Mouse (Mus musculus): Measurements from ENCODE around the gene Ctsz. TPM values are rescaled to one million over a fixed set of nuclear protein-coding genes. Genes with fewer than 3 reads are reported as not detected.

Gene Ctsz
- polyA plus RNA-seq, 1 experiment from 2014 or later, result 159 TPM

GRCm38 (mm10) chr2:174470333-174470732, 31.5 kb upstream of the Ctsz start:
- H3K9ac ChIP-seq (ENCODE audit: low read depth, low read length), result no peak overlapping the region
- H3K36me3 ChIP-seq (ENCODE audit: control insufficient read depth, insufficient read depth, low read length), result peaks cover 25% of the 10 kb centered on the region
- WGBS, result 42% methylated on average over 4 of the region's 4 CpGs
- H3K27ac ChIP-seq (ENCODE audit: low read depth, low read length), result peak overlapping the region; percentile 22; the same call in 1 of the 2 replicates
- DNase-seq (ENCODE audit: low spot score) (no peak), ATAC-seq (replicated peaks; ENCODE audit: low FRiP score) (peak; percentile 37)
- no peak overlapping the region for H3K4me3 ChIP-seq (ENCODE audit: low read depth, low read length)
- peaks cover 26% of the 10 kb centered on the region for H3K4me1 ChIP-seq (replicated peaks; ENCODE audit: control insufficient read depth, insufficient read depth, low read length)
- H3K27me3 ChIP-seq (replicated peaks; ENCODE audit: control insufficient read depth, insufficient read depth, low read length), result no peaks in the 10 kb centered on the region
- H3K4me2 ChIP-seq, result peak overlapping the region; percentile 91
- no peaks in the 10 kb centered on the region for H3K9me3 ChIP-seq (ENCODE audit: control insufficient read depth, low read length)

GRCm38 (mm10) chr2:174463789-174464523, 25.1 kb upstream of the Ctsz start, which contains the start of gene Atp5e:
TSS of gene Atp5e (minus strand) at chr2:174464105.
- Histone ChIP-seq H3K4me1 (replicated peaks; ENCODE audit: control insufficient read depth, insufficient read depth, low read length) (peaks cover 10% of the 10 kb centered on the region; the same call in 1 of the 2 replicates), H3K4me3 (ENCODE audit: low read depth, low read length) (peak within 1 kb of the TSS; percentile 84), H3K27me3 (replicated peaks; ENCODE audit: control insufficient read depth, insufficient read depth, low read length) (no peaks in the 10 kb centered on the region), H3K4me2 (peak within 1 kb of the TSS; percentile 98), H3K36me3 (ENCODE audit: control insufficient read depth, insufficient read depth, low read length) (peaks cover 33% of the 10 kb centered on the region), H3K9ac (ENCODE audit: low read depth, low read length) (peak within 1 kb of the TSS; percentile 88), H3K9me3 (ENCODE audit: control insufficient read depth, low read length) (no peaks in the 10 kb centered on the region), H3K27ac (ENCODE audit: low read depth, low read length) (peak within 1 kb of the TSS; percentile 83)
- DNase-seq (ENCODE audit: low spot score) (peak; percentile 90), ATAC-seq (replicated peaks; ENCODE audit: low FRiP score) (peak; percentile 99)
- 3% methylated on average over 48 of the region's 48 CpGs for WGBS

GRCm38 (mm10) chr2:174463370-174463769, 24.5 kb upstream of the Ctsz start:
- WGBS, result 27% methylated on average over 10 of the region's 10 CpGs
- DNase-seq (ENCODE audit: low spot score) (no peak), ATAC-seq (replicated peaks; ENCODE audit: low FRiP score) (peak; percentile 17; the same call in 1 of the 2 replicates)
- Histone ChIP-seq H3K36me3 (ENCODE audit: control insufficient read depth, insufficient read depth, low read length) (peaks cover 31% of the 10 kb centered on the region), H3K27ac (ENCODE audit: low read depth, low read length) (peak overlapping the region; percentile 83), H3K27me3 (replicated peaks; ENCODE audit: control insufficient read depth, insufficient read depth, low read length) (no peaks in the 10 kb centered on the region), H3K4me1 (replicated peaks; ENCODE audit: control insufficient read depth, insufficient read depth, low read length) (peaks cover 10% of the 10 kb centered on the region; the same call in 1 of the 2 replicates), H3K9ac (ENCODE audit: low read depth, low read length) (peak overlapping the region; percentile 88), H3K4me2 (peak overlapping the region; percentile 98), H3K4me3 (ENCODE audit: low read depth, low read length) (peak overlapping the region; percentile 84), H3K9me3 (ENCODE audit: control insufficient read depth, low read length) (no peaks in the 10 kb centered on the region)

- no peak overlapping the region for H3K4me2 ChIP-seq
- WGBS, result 73% methylated on average over 2 of the region's 2 CpGs
- H3K4me1 ChIP-seq (replicated peaks; ENCODE audit: control insufficient read depth, insufficient read depth, low read length), result peaks cover 11% of the 10 kb centered on the region
- H3K36me3 ChIP-seq (ENCODE audit: control insufficient read depth, insufficient read depth, low read length), result peaks cover 14% of the 10 kb centered on the region
- H3K9me3 ChIP-seq (ENCODE audit: control insufficient read depth, low read length), result no peaks in the 10 kb centered on the region
- H3K4me3 ChIP-seq (ENCODE audit: low read depth, low read length), result no peak overlapping the region
- no peak for DNase-seq (ENCODE audit: low spot score)
- no peak overlapping the region for H3K27ac ChIP-seq (ENCODE audit: low read depth, low read length)
- no peak for ATAC-seq (replicated peaks; ENCODE audit: low FRiP score)
- no peak overlapping the region for H3K9ac ChIP-seq (ENCODE audit: low read depth, low read length)
- H3K27me3 ChIP-seq (replicated peaks; ENCODE audit: control insufficient read depth, insufficient read depth, low read length), result no peaks in the 10 kb centered on the region
Observed at GRCm38 (mm10) chr2:174459365-174459764, 20.5 kb upstream of the Ctsz start.

- DNase-seq (ENCODE audit: low spot score) (peak; percentile 57), ATAC-seq (replicated peaks; ENCODE audit: low FRiP score) (peak; percentile 94)
- peaks cover 16% of the 10 kb centered on the region for H3K4me1 ChIP-seq (replicated peaks; ENCODE audit: control insufficient read depth, insufficient read depth, low read length)
- H3K9me3 ChIP-seq (ENCODE audit: control insufficient read depth, low read length), result no peaks in the 10 kb centered on the region
- no peak overlapping the region; the same call in 1 of the 2 replicates for H3K4me3 ChIP-seq (ENCODE audit: low read depth, low read length)
- peak overlapping the region; percentile 40 for H3K4me2 ChIP-seq
- peak overlapping the region; percentile 72 for H3K27ac ChIP-seq (ENCODE audit: low read depth, low read length)
- WGBS, result 39% methylated on average over 7 of the region's 7 CpGs
- no peaks in the 10 kb centered on the region for H3K27me3 ChIP-seq (replicated peaks; ENCODE audit: control insufficient read depth, insufficient read depth, low read length)
- no peak overlapping the region for H3K9ac ChIP-seq (ENCODE audit: low read depth, low read length)
- H3K36me3 ChIP-seq (ENCODE audit: control insufficient read depth, insufficient read depth, low read length), result no peaks in the 10 kb centered on the region
Observed at GRCm38 (mm10) chr2:174453681-174454080, 14.8 kb upstream of the Ctsz start.

- ATAC-seq (replicated peaks; ENCODE audit: low FRiP score), result peak; percentile 77
Observed at GRCm38 (mm10) chr2:174450353-174450752, 11.5 kb upstream of the Ctsz start, which contains the start of gene Tubb1. TSS of gene Tubb1 (plus strand) at chr2:174450695.

GRCm38 (mm10) chr2:174448405-174448804, 9.6 kb upstream of the Ctsz start:
- Histone ChIP-seq H3K4me1 (replicated peaks; ENCODE audit: control insufficient read depth, insufficient read depth, low read length) (peaks cover 10% of the 10 kb centered on the region), H3K27me3 (replicated peaks; ENCODE audit: control insufficient read depth, insufficient read depth, low read length) (no peaks in the 10 kb centered on the region), H3K36me3 (ENCODE audit: control insufficient read depth, insufficient read depth, low read length) (no peaks in the 10 kb centered on the region), H3K9me3 (ENCODE audit: control insufficient read depth, low read length) (no peaks in the 10 kb centered on the region), H3K4me3 (ENCODE audit: low read depth, low read length) (no peak overlapping the region), H3K27ac (ENCODE audit: low read depth, low read length) (no peak overlapping the region), H3K9ac (ENCODE audit: low read depth, low read length) (no peak overlapping the region), H3K4me2 (no peak overlapping the region)
- no peak for ATAC-seq (replicated peaks; ENCODE audit: low FRiP score)
- DNase-seq (ENCODE audit: low spot score), result no peak
- 79% methylated on average over 4 of the region's 4 CpGs for WGBS

More at GRCm38 (mm10) chr2:174450353-174450752, 11.5 kb upstream of the Ctsz start, which contains the start of gene Tubb1:
- Histone ChIP-seq H3K27ac (ENCODE audit: low read depth, low read length) (peak within 1 kb of the TSS; percentile 52; the same call in 1 of the 2 replicates), H3K4me2 (peak within 1 kb of the TSS; percentile 39), H3K9ac (ENCODE audit: low read depth, low read length) (no peak within 1 kb of the TSS; the same call in 1 of the 2 replicates), H3K4me1 (replicated peaks; ENCODE audit: control insufficient read depth, insufficient read depth, low read length) (peaks cover 16% of the 10 kb centered on the region), H3K9me3 (ENCODE audit: control insufficient read depth, low read length) (no peaks in the 10 kb centered on the region), H3K4me3 (ENCODE audit: low read depth, low read length) (0 out of 2 replicates have a peak within 1 kb of the TSS, but pooled peaks have one; percentile 15), H3K36me3 (ENCODE audit: control insufficient read depth, insufficient read depth, low read length) (no peaks in the 10 kb centered on the region), H3K27me3 (replicated peaks; ENCODE audit: control insufficient read depth, insufficient read depth, low read length) (no peaks in the 10 kb centered on the region)
- 43% methylated on average over 4 of the region's 4 CpGs for WGBS
- DNase-seq (ENCODE audit: low spot score), result no peak

GRCm38 (mm10) chr2:174446905-174447304, 8.1 kb upstream of the Ctsz start:
- Histone ChIP-seq H3K4me1 (replicated peaks; ENCODE audit: control insufficient read depth, insufficient read depth, low read length) (peaks cover 7% of the 10 kb centered on the region), H3K27me3 (replicated peaks; ENCODE audit: control insufficient read depth, insufficient read depth, low read length) (no peaks in the 10 kb centered on the region), H3K9me3 (ENCODE audit: control insufficient read depth, low read length) (no peaks in the 10 kb centered on the region), H3K9ac (ENCODE audit: low read depth, low read length) (no peak overlapping the region), H3K4me2 (no peak overlapping the region), H3K27ac (ENCODE audit: low read depth, low read length) (no peak overlapping the region), H3K36me3 (ENCODE audit: control insufficient read depth, insufficient read depth, low read length) (no peaks in the 10 kb centered on the region), H3K4me3 (ENCODE audit: low read depth, low read length) (no peak overlapping the region)
- no peak for ATAC-seq (replicated peaks; ENCODE audit: low FRiP score)
- 69% methylated on average over 8 of the region's 8 CpGs for WGBS
- DNase-seq (ENCODE audit: low spot score), result no peak
